Mouse (Mus musculus) embryonic stem cell, embryonic (primary cell): ENCODE results near the gene Sim1.

ENCODE experiments used
- CTCF ChIA-PET, 4 experiments: fragments of 300-600 bp in 2 of 4; fragments of 350-600 bp in 2 of 4; sonication (Branson Sonifier 250); formaldehyde crosslinking; loops; one replicate each; lab custom pipeline; 2022; ENCODE audit warnings: inconsistent platforms in 2 of 4; lab: Charles Lee
- POLR2A ChIA-PET, 4 experiments: fragments of 300-600 bp in 2 of 4; fragments of 350-600 bp in 2 of 4; sonication (Branson Sonifier 250); formaldehyde crosslinking; loops; one replicate each; lab custom pipeline; 2022; ENCODE audit warnings: antibody characterized with exemption in 4 of 4, inconsistent platforms in 1 of 4; lab: Charles Lee

The Sim1 gene

DNA sequence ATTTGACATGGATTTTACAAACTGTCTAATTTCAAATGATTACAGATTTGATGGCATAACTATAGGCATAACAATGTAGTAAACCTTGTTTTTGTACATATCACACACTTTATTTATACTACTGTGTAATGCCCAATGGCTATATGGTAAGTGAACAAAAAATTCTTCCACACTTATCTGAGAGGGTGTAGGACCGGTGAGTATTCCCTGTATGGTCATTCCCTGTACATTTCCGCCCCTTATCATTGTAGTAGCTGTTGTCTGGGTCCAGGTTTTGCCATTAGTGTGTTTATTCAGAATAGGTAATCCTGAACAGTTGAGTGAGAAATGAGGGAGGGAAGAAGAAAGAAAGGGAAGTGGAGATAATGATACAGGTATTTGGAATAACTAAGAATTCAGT is 4.1 kb downstream of the Sim1 start:
- POLR2A ChIA-PET, result interaction anchor here in 1 of 4 experiments (1.2 kb wide), 1 partner anchor 14 kb away, joined by 3 read pairs; no protein-coding TSS in a partner anchor
- CTCF ChIA-PET, result interaction anchor here in 2 of 4 experiments (0.7 to 1.0 kb wide), 2 partner anchors 9 to 507 kb away, joined by 3 to 4 read pairs; no protein-coding TSS in a partner anchor

DNA sequence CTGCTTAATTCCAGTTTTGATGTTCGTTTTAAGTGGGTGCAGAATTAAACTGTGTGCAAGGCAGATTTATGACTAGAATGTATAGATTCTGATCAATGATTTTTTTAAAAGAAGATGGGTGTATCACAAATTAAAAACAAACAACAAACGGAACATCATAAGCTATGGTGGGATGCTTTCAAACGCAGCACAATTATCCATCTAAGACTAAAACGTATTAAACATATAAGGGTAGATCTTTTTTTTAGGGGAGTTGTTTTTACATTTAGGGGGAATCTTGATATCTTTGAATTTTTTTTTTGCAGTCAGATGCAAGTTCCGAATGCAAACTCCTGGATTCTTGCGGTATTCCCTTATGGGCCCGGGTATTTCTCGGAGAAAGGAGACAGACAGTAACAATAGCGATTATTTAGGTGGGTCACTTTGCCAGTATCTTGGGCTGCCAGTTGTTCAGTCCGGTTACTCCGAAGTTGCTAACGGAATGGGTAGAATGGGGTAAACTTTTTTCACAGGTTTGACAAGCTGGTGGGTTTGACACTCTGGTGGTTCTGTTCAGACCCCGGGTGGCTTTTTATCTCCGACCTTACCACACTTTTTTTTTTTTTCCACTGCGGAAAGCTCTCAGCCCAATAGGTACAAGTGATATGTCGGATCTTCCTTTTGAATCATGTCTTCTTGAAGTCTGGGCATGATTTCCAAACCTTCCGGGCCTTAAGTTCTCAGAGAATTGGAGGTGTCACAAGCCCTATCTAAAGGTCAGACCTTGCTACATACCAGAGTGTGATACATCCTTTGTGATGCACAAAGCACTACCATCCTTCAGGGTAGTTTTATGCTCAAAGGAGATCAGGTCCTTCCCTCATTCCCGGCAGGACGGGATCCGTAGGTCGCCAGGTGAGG is 5.5 kb downstream of the Sim1 start:
- ChIA-PET POLR2A (interaction anchor here in 2 of 4 experiments (0.5 to 1.4 kb wide), 3 partner anchors 11 to 307 kb away, joined by 3 to 4 read pairs (median 4); no protein-coding TSS in a partner anchor), CTCF (no interaction called here)

DNA sequence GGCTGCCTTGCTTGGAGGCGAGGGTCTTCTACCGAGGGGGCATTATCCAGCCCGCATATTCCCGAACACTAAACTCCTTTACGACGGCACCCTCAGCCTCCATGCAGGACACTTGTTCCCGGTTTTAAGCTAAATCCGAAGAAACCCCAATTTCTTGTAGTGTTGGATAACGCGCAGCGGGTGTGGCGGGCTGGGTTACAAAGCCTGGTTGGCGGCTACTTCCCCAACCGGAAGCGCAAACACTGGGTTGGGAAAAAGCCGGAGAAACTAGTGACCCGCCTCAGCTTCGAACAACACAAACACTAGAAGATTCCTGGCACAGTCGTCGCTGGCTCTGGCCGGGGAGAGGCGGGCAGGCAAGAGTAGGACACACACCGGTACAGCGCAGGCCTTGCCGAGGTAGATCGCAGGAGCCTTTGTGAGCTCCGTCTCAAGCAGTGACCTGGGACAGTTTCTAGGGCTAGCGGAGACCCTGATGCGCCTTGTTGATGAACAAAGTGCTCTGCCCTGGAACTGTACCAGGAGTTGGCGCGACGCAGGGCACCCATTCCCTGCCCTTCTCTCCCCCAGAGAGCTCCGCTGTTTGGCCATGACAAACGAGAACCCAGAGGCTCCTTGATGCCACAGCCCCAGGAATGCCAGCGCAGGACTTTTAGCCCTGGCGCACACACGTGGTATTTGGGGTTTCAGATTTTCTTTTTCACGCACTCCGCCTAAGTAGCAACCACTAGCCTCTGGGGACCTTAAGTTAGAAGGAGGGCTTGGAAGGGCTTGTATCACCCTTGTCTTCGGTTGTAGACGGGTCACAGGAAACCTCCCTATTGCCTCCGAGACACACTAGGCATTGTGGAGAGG is 6.4 kb downstream of the Sim1 start:
- ChIA-PET CTCF (no interaction called here), POLR2A (interaction anchor here in 1 of 4 experiments (1.3 to 1.4 kb wide), 2 partner anchors 12 to 307 kb away, joined by 4 read pairs; no protein-coding TSS in a partner anchor)

DNA sequence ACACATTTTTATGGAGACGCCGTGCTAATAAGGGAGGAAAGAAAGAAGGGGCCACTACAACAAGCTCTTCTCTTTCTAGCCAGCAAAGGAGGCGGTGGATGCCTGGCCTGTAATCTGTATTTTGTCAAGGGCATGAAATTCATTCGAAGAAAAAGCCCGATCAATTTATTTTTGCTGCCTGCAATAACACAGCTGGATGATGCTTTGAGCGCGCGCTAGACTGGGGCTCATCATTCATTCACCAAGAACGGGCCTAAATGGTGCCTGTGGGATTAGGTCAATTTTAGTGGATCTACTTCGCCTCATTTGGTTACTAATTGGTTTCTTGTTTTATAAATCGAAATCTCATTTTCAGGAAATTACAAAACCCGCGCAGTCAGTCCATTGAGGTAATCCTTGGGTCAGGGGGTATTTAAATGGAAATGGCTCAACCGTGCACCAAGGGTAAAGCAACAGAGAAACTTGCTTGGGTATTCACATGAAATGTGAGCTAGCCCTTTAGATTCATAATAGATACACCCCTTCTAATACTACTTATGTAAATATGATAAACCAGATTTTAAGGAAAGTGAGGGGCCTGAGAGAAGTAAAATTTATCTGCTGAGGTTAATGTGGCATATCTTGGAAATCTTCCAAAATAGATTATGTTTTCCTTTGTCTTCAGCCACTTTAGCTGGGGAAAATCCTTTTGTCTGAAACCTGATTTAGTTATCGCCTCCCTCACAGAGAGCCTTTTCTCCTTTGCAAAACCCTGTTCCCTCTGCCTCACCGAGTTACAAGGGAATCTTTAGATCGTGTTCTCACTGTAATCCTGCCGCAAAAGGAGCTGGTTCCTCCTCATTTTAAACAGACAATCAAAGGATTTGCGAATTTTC is 7.3 kb downstream of the Sim1 start:
- ChIA-PET CTCF (no interaction called here), POLR2A (interaction anchor here in 1 of 4 experiments (0.6 to 1.4 kb wide), 5 partner anchors 7 to 308 kb away, joined by 3 to 5 read pairs (median 4); partner anchors contain the start of gene Sim1)

DNA sequence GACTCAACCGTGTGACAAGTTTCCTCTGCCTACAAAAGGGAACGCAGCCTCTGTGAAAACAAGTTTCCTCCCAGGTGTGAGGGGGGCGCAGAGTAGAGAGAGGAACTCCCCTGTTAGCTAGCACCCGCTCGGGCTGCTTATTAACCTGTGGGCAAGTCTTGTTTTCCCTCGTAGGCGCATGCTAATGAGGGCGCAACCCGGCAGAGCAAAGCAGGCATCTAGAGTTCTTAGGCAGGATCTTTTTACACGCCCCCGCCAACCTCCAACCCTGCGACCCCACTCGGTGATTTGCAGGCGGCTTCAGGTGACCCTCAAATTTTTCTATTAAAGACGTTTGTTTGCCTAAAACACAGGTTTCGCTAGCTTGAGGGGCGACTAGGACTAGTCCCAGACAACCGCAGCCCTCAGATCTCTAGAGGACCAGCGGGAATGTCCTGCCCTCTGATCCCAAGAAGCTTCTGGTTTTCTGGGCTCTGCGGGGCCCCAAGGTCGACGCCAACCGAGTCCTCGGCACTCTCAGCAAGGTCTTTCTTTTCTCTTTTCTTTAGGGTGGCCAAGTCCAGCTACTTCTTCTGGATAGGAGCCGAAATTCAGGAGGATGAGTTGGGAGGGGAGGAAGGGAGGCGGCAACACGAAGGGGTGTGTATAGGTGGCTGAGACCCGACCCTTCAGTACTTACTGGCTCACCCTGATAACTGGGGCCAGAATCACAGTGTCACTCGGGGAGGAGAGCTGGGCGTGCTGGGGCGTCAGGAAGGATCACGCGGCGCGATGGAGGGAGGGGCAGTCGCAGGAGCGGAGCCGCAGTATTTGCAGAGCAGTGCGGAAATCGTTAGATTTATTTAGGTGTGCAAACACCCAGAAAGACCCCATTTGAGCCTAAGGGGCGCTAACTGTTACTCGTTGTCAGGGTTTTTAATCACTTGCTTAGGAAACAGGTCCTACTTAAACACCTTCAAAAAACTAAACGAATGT is 8.5 kb downstream of the Sim1 start:
- CTCF ChIA-PET, result no interaction called here
- POLR2A ChIA-PET, result interaction anchor here in 3 of 4 experiments (0.6 to 1.2 kb wide), 5 partner anchors 8 to 11 kb away, joined by 3 to 5 read pairs (median 4); partner anchors contain the start of gene Sim1 (in 3 of the 3)

DNA sequence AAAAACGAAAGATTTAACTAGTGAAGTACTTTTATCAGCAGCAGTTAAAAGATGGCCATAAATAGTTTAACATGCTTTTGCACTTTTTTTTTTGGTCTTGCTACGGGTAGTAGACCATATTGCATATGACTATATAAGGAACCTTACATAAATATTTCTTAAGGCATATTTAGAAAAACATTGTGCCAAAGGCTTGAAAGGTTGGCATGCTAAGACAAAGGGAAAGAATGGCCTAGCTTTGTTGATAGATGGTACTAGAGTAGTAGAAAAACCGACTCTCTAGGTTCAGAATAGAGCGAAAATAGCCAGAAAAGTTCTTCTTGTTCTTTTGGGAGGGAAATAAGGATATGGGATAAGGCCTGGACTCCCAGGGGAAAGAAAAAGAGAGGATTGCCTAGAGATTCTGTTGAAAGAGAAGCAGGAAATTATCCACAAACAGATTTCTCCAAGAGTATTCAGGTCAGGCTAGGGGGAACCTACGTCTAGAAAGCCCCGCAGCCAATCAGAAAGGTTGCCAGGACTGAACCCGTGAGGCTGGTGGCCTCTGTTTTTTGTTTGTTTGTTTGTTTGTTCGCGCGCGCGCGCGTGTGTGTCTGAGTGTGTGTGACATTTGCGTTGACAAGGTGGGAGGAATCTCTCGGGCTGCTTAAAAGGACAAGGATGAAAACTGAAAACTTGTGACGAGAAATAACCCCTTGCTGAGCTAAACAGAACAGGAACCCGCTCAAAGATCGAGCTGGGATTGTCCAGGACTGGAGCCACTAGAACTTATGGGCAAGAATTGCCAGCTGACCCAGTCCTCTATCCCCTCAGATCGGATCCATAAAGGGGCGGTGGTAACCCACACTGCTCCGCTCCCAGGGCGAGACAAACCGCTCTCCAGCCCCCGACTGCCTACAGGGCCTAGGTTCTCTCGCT is 9.6 kb downstream of the Sim1 start:
- ChIA-PET POLR2A (interaction anchor here in 2 of 4 experiments (0.9 to 1.2 kb wide), 3 partner anchors 9 to 20 kb away, joined by 3 to 4 read pairs (median 4); partner anchors contain the start of gene Sim1 (in 2 of the 2)), CTCF (no interaction called here)

DNA sequence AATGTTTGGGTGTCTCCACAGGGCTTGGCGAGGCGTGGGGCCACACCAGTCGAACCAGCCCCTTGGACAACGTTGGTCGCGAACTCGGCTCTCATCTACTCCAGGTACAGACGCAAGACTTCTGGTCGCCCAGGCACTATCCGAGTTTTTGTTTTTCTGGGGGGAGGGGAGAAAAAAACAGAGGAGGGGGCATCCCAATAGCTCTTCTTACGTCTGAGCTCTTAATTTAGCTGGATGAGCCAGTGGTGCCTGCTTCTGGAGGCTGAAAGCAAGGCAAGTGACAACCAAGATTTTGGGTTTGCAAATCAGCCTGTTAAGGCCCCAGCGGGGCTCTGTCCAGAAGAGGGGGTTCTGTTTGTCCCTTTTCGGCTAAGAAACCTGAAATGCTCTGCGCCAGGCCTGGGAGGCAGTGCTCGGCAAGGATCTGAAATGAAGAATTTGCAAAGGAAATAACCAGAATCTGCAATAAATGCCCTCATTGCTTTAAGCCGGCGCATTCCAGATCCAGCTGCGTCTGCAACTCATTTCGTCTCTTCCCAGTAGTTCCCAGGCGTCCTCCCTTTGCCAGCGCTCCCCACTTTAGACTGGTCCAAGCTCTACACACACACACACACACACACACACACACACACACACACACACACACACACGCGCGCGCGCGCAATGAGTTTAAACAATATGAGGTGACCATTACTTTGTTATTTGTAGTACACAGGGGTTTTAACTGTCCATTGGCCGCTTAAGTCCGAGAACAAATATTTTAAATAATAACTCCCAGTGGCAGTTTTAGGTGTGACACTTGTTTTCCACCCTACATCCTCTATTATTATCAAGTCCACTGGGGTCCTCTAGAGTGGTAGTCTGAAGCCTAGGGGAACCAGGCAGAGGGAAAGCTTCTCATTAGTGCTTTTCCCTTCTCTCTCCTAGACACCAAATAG is 10.5 kb downstream of the Sim1 start:
- ChIA-PET CTCF (interaction anchor here in 1 of 4 experiments (0.6 kb wide), 1 partner anchor 1357 kb away, joined by 4 read pairs; no protein-coding TSS in a partner anchor), POLR2A (interaction anchor here in 1 of 4 experiments (0.8 to 1.3 kb wide), 4 partner anchors 9 to 20 kb away, joined by 3 to 4 read pairs (median 4); partner anchors contain the start of gene Sim1)

DNA sequence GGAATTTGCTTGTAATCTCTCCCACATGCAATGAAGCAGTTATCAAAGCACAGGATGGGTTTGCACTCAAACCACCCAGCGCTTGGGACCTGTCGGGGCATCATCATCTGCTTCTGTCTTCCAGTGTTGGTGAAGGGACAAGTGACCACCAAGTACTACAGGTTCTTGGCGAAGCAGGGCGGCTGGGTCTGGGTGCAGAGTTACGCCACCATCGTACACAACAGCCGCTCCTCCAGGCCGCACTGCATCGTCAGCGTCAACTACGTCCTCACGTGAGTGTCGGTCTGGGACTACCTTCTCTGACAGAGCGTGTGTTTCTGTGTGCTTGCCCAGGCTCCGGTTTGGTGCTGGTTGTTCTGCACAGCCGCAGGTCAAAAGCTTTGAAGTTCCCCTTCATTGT is 15.8 kb downstream of the Sim1 start:
- ChIA-PET POLR2A (interaction anchor here in 1 of 4 experiments (0.9 kb wide), 1 partner anchor 27 kb away, joined by 5 read pairs; no protein-coding TSS in a partner anchor), CTCF (no interaction called here)

DNA sequence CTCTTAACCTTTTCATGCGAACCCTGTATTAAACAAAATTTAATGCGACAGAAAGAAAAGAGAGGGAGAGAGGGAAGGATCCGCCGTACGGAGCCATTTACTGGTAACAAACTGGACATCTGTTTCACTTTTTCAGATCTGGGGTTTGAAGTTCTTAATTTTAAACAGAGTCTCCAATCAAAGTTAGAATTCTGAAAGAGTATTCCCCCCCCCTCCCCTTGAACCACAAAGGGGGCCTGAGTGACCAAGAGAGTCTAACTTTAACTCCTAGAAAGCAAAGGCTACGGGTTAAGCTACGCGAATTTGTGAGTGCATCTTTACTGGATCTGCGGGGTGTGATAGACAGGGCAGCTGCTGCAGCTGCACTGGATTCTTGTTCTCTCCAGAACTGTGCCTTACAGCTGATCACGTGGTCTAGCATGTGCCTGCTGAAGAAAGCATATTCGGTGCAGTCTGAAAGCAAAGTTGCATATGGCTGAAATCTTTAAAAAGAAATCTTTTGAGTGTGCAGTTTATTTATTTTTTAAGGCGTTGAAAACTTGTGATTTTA is 16.4 kb downstream of the Sim1 start:
- POLR2A ChIA-PET, result interaction anchor here in 1 of 4 experiments (0.9 to 1.0 kb wide), 2 partner anchors 8 to 28 kb away, joined by 3 to 5 read pairs; no protein-coding TSS in a partner anchor
- CTCF ChIA-PET, result interaction anchor here in 1 of 4 experiments (0.7 kb wide), 1 partner anchor 14 kb away, joined by 5 read pairs; no protein-coding TSS in a partner anchor

DNA sequence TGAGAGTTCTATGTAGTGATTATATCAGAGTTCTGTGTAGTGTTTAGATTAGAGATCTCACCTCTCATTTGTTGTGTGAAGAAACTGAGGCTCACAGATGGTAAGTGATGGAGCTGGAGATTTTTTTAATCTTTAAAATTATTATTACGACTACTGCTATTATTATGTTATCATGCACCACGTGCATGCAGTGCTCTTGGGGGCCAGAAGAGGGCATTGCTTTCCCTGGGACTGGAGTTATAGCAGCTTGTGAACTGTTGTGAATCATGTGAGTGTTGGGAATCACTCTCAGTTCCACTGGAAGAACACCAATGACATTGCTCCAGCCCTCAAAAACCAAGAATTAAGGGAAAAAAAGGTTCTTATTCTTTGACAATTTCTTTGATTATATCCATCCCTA is 21.1 kb downstream of the Sim1 start:
- POLR2A ChIA-PET, result no interaction called here
- CTCF ChIA-PET, result interaction anchor here in 3 of 4 experiments (0.7 to 1.5 kb wide), 3 partner anchors 236 to 490 kb away, joined by 5 to 13 read pairs (median 5); no protein-coding TSS in a partner anchor

DNA sequence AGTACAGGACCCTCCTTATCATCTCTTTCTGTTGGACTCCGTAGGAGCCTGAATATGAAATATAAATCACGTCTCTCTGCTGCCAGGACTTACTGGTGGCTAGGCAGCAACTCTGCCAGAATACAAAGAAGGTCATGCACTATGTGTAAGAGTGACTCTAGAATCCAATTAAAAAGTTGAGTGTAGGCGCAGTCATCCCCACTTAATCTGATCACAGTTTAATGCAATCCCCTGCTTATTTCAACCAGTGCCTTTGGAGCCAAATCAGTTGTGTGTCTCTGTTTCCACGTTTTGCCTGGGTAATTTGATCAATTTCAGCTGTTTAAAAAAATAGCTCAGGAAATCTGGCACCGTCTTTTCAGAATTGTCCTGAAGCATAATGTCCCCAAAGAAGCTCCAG is 34.7 kb downstream of the Sim1 start:
- CTCF ChIA-PET, result interaction anchor here in 1 of 4 experiments (0.9 kb wide), 1 partner anchor 48 kb away, joined by 3 read pairs; no protein-coding TSS in a partner anchor
- POLR2A ChIA-PET, result no interaction called here

DNA sequence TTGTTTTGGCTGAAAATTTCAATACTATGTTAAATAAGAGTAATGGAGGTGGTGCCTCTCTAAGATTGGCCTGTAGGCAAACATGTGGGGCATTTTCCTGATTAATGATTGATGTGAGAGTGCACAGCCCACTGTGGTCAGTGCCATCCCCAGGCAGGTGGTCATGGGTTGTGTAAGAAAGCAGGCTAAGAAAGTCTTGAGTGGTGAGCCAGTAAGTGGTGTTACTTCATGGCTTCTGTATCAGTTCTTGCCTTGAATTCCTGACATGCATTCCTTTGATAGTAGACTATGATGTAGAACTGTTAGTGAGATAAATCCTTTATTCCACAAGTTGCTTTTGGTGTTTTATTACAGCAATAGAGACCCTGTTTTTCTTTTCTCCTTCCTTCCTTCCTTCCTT is 41.1 kb downstream of the Sim1 start:
- POLR2A ChIA-PET, result no interaction called here

DNA sequence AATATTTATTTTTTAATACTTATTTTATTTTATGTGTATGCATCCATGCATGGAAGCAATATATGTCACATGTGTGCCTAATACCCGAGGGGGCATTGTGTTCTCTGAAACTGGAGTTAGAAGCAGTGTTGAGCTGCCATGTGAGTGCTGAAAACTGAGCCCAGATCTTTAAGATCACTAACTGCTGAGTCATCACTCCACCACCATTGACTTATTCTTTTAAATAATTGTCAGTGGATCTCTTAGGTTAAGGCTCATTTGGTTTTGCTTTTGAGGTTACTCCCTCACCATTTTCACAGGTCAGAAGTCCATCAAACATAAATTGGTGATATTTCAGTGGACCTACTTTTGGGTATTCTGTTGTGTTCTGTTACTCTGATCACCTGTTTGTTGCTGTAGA is 79.1 kb downstream of the Sim1 start:
- ChIA-PET CTCF (interaction anchor here in 1 of 4 experiments (0.7 kb wide), 1 partner anchor 1967 kb away, joined by 3 read pairs; no protein-coding TSS in a partner anchor), POLR2A (no interaction called here)

More for the DNA sequence above, 41.1 kb downstream of the Sim1 start:
- CTCF ChIA-PET, result no interaction called here

DNA sequence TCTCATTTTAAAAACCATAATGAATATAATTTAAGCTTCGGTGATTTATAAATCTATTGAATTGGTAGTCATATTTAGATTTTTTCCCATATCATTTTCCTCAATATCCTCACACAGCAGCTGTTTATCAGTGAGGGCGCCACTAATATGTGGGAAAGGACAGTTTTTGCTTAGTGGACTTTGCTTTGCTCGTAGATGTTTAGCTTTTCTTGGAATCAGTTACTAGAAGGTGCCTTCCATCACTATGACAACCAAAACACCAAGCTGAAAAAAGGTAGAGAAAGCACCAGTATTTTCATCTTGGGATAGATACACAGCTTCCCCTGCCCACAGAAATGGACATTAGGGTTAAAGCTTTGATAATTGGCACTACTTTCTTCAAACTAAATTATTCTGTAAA is 87.3 kb downstream of the Sim1 start:
- ChIA-PET POLR2A (no interaction called here), CTCF (no interaction called here)
